Mouse (Mus musculus) urinary bladder, postnatal 36 days (tissue): ENCODE measurements around the gene Tmem106a.

Experiments used
- DNase-seq, 2 experiments: peaks; one replicate each; pipeline ENCODE4 v3.0.0; 2022; ENCODE audit warnings: low spot score in 2 of 2, mixed read lengths in 1 of 2

Tmem106a gene

DNA sequence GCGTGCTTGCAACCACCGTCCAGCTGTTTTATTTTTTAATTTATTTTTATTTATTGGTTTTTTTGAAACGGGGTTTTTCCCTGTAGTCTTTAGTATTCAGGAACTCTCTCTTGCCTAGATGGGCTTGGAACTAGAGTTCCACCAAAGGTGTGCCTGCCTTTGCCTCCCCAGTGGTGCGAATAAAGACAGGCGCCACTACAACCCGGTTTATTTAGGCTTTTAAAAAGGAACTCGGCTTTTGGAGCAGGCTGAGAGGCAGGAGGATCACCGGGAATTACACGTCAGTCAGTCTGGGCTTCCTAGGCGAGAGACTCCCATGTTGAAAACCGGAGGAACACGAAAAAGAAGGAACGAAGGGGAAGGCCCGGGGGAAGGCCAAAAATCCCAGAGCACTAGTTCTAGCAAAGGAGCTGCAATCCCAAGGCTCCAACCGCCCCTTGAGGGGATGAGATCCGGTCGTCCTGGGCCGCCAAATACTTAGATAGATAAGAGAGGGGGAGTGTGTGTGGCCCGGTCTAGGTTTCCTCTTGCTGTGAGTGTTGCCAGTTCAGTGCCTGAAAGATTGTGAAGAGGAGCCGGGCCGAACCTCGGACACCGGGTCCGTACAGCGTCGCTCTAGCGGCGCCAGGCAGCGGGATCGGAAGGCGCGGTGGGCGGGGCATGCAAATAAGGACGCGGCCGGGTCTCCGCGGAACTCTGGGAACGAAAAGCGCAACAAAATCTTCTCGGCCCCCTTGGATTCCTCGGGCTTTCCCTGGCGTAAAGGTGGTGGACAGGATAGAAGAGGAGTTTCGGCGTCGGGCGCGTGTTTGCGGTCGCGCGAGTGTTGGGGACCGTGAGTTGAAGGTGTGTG is 59.0 kb downstream of the Tmem106a start:
- peak; percentile 55 to 78 for DNase-seq
